Mouse (Mus musculus) brain, embryonic 18.5 days (tissue): Measurements from ENCODE around the gene Svs2.
"Not testable (repeated sequence)": the region's sequence is repeated elsewhere in the genome, so short reads cannot be mapped to it uniquely, and the experiment has no call there.

Experiments
- DNase-seq: peaks from one replicate; pipeline ENCODE4 v3.0.0-alpha.2; 2012; ENCODE audit warnings: low read depth, low spot score

The Svs2 gene

DNA sequence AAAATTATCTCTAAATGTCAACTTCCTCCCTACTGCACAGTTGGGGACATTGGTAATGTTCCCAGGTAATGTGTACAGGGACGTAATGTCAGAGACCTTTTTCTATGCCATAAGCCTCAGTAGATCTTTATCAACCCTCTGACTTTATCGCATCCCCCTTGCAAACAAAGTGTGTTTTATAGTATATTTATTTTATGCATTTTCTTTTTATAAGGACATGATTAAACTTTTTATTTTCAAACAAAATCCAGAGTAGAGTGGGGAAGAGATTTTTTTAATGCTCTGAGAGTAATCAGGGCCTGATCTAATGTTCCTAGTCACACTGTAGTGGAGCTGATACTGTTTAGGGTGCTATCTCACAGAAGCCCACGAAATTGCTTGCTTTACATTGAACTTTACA, at the start of gene Svs2:
TSS of gene Svs2 (minus strand) at position 101 of the 400 bp plus-strand sequence.
- DNase-seq: no peak

DNA sequence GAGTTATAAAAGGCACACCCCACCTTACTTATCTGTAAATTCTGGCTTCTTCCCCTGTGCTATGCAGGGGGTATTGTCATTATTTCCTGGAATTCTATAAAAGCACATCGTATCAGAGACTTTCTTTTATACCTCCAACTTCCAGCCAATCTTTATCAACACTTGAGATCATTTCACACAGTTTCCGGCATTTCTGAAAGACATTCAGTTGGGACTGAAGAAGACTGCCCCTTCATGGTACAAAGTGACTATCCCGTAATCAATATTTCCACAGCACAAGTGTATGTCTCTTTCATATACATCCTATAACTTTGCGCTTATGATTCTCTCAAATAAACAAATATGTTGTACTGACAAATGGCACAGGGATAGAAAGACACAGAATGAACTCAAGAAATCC, 40.1 kb upstream of the Svs2 start, which contains the start of gene Svs4:
TSS of gene Svs4 (minus strand) at position 101 of the 400 bp plus-strand sequence.
- no peak for DNase-seq

DNA sequence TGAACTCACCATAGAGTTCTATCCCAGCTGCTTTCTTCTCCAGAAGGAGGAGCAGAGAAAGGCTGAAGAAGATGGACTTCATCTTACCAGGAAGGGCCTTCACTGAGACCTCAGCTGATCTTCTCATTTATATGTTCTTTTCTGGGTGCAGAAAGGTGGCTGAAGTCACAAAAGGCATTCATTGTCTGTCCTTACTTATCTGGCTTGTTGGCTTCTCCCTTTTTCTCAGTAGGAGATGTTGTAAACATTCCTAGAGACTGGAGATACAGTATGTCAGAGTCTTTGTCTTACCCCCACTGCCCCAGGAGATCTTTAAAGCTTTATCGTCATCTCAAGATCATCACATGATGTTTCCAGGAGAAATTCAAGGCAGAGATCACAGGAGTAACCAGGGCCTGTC, 18.3 kb upstream of the Svs2 start, which contains the start of gene Svs3b:
TSS of gene Svs3b (minus strand) at position 101 of the 400 bp plus-strand sequence.
- not testable (repeated sequence) for DNase-seq

DNA sequence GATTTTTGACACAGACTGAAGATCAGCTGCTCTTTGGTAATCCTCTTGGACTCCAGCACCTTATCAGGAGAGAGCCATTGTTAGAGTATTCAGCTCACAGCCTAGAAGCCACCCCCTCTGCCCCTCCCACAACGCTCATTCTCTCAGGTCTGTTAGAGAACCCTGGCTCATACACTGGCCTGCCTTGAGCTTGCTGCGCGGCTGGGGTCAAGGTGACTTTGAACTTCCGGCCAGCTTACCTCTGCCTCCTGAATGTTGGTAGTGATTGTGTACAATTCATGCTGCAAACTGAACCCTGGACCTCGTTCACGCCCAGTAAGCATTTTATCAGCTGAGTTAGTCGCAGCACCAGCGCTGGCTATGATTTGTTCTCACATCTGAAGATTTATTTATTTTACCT, 5.6 kb downstream of the Svs2 start:
- no peak for DNase-seq

DNA sequence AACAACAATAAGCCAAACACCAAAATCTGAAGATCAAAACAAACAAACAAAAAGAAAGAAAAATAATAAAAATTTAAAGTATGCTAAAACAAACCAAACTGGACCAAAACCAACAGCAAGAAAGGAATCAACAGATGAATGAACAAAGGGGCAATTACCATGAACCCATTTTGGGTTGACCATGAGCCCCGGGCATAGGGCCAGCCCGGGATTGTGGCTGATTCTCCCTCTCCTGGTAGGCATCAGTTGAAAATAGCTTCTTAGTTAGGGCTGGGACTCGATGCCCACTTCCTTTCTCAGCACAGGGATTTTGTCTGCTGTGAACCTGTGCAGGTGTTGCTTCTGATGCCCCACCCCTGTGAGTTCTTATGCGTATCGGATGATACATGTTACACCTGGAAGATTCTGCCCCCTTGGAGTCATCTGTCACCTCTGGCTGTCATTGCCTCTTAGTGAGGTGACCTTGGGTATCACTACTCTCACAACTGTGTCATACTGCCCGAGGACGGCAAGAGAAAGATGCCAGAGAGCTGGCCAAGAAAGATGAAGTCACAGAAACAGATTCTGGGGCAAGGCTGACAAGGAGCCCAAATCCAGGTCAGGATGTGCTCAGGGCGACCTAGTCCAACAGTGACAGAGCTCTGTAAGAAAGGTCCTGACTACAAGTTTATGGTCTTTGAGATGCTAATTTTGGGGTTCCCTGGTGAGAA, 9.8 kb downstream of the Svs2 start:
- DNase-seq: no peak

DNA sequence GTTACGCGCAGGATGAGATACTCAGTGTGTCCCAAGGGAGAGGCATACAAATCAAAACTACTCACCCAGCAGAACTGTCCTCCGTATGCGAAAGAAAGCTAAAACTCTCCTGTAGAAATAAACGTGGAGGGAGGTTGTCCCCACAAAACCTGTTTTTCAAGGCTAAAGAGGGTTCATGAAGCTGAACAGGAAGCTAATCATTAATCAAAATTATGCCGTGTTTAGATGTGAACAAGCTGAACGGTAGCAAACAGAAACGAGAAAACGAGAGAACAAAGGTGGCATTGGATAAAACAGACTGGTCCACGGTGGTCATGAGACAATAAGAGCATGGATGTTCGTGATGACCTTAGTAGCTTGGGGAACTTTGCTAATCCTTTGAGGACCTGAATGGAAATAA, 16.7 kb downstream of the Svs2 start, which contains the start of gene Wfdc15b:
TSS of gene Wfdc15b (minus strand) at position 139 of the 400 bp plus-strand sequence.
- no peak for DNase-seq

DNA sequence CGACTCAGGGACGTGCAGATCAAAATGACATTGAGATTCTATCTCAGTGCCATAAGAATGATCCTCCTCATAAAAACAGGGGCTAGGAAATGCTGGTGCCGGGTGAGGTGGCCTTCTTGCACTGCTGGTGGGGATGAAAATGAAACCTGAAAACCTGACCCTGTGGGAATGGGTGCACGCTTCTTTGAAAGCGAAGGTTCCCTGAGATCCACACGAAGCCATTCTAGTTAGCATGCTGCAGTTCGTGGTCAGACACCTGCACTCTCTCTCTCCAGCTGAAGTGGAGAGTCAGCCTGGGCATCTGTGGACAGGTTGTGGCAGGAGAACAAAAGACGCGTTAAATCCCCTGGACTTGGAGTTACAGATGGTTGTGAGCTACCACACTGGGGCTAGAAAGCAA, 19.0 kb downstream of the Svs2 start:
- DNase-seq: no peak

DNA sequence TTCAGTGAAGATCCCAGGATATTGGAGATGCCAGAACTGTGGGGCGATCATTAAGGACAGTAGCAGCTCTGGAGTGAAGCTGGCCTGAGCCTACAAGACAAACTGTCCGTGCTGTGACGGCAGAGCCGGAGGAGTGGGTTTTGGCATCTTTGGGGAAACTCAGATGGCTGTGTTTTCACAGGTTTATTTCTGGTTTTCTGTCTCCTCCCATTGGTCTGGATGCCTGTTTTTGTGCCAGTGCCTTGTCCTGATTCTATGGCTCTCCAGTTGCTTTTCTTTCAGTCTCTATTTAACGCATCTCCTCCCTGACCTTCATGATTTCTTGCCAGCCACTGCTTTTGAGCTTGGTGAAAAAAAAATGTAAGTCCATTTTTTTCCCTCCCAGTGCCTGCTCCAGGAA, 25.6 kb downstream of the Svs2 start:
- DNase-seq: no peak

- DNase-seq: no peak
These were observed 27.4 kb downstream of the Svs2 start for GRCm38 (mm10) chr2:164210892-164211291.

GRCm38 (mm10) chr2:164206676-164207075, 31.6 kb downstream of the Svs2 start:
- DNase-seq: no peak

DNA sequence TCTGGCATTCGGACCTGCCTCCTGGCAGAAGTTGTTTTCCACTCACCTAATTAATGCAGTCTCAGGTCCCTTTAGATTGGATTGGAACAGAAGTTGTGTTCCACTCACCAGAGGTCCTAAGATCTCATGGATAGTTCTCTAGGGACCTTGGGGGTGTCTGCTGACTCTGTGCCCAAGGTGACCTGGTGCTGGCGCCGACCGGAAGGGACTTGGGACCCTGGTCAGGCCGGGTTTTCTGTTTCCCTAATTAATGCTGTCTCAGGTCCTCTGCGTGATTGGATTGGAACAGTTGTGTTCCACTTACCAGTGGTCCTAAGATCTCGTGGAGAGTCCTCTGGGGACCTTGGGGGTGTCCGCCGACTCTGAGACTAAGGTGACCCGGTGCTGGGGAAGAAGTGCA, 32.3 kb downstream of the Svs2 start:
- DNase-seq: not testable (repeated sequence)

DNA sequence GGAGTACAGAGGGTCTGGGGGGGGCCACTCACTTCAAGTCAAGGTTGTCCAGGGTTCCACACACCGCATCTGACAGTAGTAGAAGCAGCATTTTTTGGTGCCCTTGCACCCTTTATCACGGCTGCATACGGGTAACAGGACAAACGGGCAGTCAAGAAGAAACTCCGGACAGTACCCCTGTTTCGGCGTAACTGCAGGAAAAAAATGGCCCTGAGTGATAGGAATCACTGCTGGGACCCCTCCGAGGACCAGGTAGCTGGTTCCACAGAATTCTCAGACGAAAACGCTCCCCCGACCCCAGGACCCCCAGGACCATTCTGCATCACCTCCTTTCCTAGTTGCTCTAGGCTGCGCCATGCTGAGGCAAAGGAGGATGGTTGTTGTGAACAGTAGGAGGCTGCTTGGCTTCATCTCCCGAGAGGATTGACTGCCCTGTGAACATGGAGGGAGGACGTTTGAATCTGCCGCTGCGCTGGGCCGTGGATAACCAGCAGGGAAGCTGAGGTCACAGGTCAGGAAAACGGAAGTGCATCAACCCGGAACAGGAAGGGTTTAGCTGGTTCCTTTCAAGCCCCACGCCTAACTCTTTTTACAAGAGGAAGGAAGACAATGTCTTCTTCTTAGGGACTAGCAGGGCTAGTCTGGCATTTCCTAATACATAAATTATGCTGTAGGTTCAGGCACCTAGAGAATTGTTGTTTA, 38.5 kb downstream of the Svs2 start, which contains the start of gene Wfdc15a:
TSS of gene Wfdc15a (minus strand) at position 505 of the 702 bp plus-strand sequence.
- no peak for DNase-seq

DNA sequence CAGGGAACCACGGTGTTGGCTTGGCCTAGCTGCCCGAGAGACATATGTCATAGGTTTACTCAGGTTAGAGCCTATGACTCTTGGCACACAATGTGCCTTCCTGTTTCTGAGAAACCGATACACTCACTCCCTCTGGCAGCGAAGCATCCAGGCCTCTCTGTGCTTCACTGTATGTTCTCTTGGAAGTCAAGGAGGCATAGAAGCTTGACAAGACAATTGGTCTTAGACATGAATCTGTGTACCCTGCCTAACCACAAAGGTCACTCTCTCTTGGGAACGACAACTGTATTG, 41.6 kb downstream of the Svs2 start:
- no peak for DNase-seq

- no peak for DNase-seq
These were observed 42.1 kb downstream of the Svs2 start for GRCm38 (mm10) chr2:164195971-164196699.

- no peak for DNase-seq
These were observed 43.2 kb downstream of the Svs2 start for GRCm38 (mm10) chr2:164194959-164195630.

- no peak for DNase-seq
These were observed 46.0 kb downstream of the Svs2 start for GRCm38 (mm10) chr2:164192279-164192678.

- no peak for DNase-seq
These were observed 47.7 kb downstream of the Svs2 start, which contains the start of gene Wfdc12 for GRCm38 (mm10) chr2:164190576-164190975. Gene Wfdc12 (minus strand): TSS chr2:164190608.

GRCm38 (mm10) chr2:164188722-164189121, 49.5 kb downstream of the Svs2 start:
- no peak for DNase-seq
